Mouse (Mus musculus) kidney, embryonic 16.5 days (tissue): Measurements from ENCODE around the gene Gm13090. TPM values are rescaled to one million over a fixed set of nuclear protein-coding genes. Genes with fewer than 3 reads are reported as not detected.

Experiments used
- ATAC-seq: fragments of 200-750 bp; cut with Nextera tagmentation; 2 replicates; pipeline ENCODE4 v1.8.0; 2017; ENCODE audit warnings: moderate TSS enrichment; ENCODE audit not compliant: low FRiP score, low TSS enrichment
- H3K27ac ChIP-seq: fragments of 300-500 bp; sonication (generic); 2 replicates; pipeline ENCODE4 v1.5.1; 2014; ENCODE audit warnings: low read length
- H3K27me3 ChIP-seq: fragments of 300-500 bp; sonication (generic); 2 replicates; pipeline ENCODE4 v1.6.1; 2014; ENCODE audit warnings: low read length, control low read depth, mixed read lengths; ENCODE audit not compliant: insufficient read depth
- H3K36me3 ChIP-seq: fragments of 300-500 bp; sonication (generic); 2 replicates; pipeline ENCODE4 v1.6.1; 2014; ENCODE audit warnings: low read length, control low read depth, mixed read lengths; ENCODE audit not compliant: insufficient read depth
- H3K4me1 ChIP-seq: fragments of 300-500 bp; sonication (generic); 2 replicates; pipeline ENCODE4 v1.6.1; 2014; ENCODE audit warnings: low read length, control low read depth, mixed read lengths; ENCODE audit not compliant: insufficient read depth
- H3K4me2 ChIP-seq: fragments of 300-500 bp; sonication (generic); replicated peaks from 2 replicates; pipeline ENCODE4 v1.6.1; 2014; ENCODE audit warnings: low read depth, low read length
- H3K4me3 ChIP-seq: fragments of 300-500 bp; sonication (generic); 2 replicates; pipeline ENCODE4 v1.5.1; 2014; ENCODE audit warnings: mild to moderate bottlenecking, low read length
- H3K9ac ChIP-seq: fragments of 300-500 bp; sonication (generic); replicated peaks from 2 replicates; pipeline ENCODE4 v1.6.1; 2014; ENCODE audit warnings: low read length
- H3K9me3 ChIP-seq: fragments of 300-500 bp; sonication (generic); 2 replicates; pipeline ENCODE4 v1.6.1; 2016; ENCODE audit warnings: low read length, control low read depth
- WGBS: fragments of 180-500 bp; shearing (Covaris S2); extraction: QIAGEN DNeasy Blood & Tissue Kit; methylation state at CpG from one replicate; pipeline ENCODE4 v1.1.7; 2014; 5-methylcytosine and 5-hydroxymethylcytosine counted together
- polyA plus RNA-seq: library from polyadenylated mRNA; unstranded; fragments of >200 nt; fragmentation: Nextera tagmentation; extraction: Ambion mirVana; gene quantifications from 2 replicates; pipeline ENCODE4 v1.2.1, GENCODE M21; 2015

Gene Gm13090
- polyA plus RNA-seq, 1 experiment from 2014 or later = not detected

DNA sequence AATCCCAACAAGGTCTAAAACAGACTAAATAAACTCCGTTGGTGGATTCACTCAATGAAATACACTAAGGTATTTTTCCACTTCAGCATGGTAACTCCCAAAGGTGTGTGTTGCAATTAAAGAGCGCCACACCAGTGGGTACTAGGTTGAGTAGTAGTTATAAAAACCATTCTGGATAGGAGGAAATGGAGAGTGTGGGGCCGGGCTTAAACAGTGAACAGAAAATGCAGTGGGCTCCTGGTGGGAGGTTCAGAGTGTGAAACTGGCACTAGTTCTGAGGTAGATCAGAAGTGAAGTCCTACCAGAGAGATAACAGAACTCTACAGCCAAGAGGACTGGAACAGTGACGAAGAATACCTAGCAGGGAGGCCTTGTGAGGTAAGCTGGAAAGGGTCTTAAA lies 30.7 kb upstream of the Gm13090 start:
- ATAC-seq = no peak
- H3K9ac ChIP-seq = peak overlapping the region; percentile 64; the same call in 1 of the 2 replicates
- peaks cover 19% of the 10 kb centered on the region; the same call in 1 of the 2 replicates for H3K36me3 ChIP-seq
- H3K9me3 ChIP-seq = peaks cover 11% of the 10 kb centered on the region
- peak overlapping the region; percentile 91 for H3K4me3 ChIP-seq
- peak overlapping the region; percentile 81 for H3K4me2 ChIP-seq
- H3K27me3 ChIP-seq = no peaks in the 10 kb centered on the region
- H3K27ac ChIP-seq = peak overlapping the region; percentile 79; the same call in 1 of the 2 replicates
- 82% methylated on average over 4 of the region's 4 CpGs for WGBS
- peaks cover 12% of the 10 kb centered on the region for H3K4me1 ChIP-seq

DNA sequence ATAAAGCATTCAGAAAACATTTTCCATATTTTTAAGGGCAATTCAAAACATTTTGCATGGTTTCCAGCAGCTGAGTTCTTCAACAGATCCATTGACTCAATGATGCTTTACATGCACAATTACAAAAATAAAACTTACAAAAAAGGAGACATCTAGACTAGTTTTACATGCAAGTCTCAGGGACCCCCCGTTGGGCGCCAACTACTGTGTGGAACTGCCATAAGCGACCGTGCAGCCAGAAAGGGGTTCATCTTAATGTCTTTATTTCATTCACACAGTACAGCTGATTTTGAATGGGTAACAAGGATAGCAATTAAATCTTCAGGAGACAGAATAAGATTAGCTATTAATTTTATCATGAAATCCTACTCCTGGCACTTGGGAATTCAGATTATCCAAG lies 29.8 kb upstream of the Gm13090 start:
- no peak overlapping the region for H3K9ac ChIP-seq
- no peaks in the 10 kb centered on the region for H3K27me3 ChIP-seq
- H3K4me3 ChIP-seq = no peak overlapping the region
- peaks cover 12% of the 10 kb centered on the region; the same call in 1 of the 2 replicates for H3K36me3 ChIP-seq
- WGBS = 97% methylated on average over 4 of the region's 4 CpGs
- no peak for ATAC-seq
- H3K9me3 ChIP-seq = peaks cover 11% of the 10 kb centered on the region
- peaks cover 10% of the 10 kb centered on the region for H3K4me1 ChIP-seq
- H3K4me2 ChIP-seq = no peak overlapping the region
- H3K27ac ChIP-seq = no peak overlapping the region

DNA sequence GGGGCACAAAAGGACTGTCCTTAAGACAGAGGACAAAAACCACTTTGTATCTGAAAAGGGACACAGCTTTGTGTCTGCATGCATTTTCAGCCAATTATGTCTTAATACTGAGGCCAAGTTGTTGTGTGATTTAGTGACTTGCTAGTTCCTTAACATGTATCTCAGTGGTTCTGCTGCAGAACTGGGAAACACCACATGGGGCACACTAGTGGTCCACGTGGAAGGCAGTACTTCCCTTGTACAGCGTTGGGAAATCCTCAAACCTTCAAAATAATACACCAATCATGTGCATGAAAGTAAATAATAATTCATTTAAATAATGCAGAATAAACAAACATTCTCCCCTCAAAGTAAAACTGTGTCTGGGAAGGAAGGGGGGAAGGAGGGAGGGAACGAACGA lies 20.6 kb upstream of the Gm13090 start:
- H3K27me3 ChIP-seq = no peaks in the 10 kb centered on the region
- no peak for ATAC-seq
- 73% methylated on average over 4 of the region's 4 CpGs for WGBS
- no peak overlapping the region for H3K4me3 ChIP-seq
- no peaks in the 10 kb centered on the region for H3K9me3 ChIP-seq
- no peak overlapping the region for H3K27ac ChIP-seq
- no peak overlapping the region for H3K9ac ChIP-seq
- H3K4me2 ChIP-seq = no peak overlapping the region
- H3K4me1 ChIP-seq = no peaks in the 10 kb centered on the region
- H3K36me3 ChIP-seq = no peaks in the 10 kb centered on the region

DNA sequence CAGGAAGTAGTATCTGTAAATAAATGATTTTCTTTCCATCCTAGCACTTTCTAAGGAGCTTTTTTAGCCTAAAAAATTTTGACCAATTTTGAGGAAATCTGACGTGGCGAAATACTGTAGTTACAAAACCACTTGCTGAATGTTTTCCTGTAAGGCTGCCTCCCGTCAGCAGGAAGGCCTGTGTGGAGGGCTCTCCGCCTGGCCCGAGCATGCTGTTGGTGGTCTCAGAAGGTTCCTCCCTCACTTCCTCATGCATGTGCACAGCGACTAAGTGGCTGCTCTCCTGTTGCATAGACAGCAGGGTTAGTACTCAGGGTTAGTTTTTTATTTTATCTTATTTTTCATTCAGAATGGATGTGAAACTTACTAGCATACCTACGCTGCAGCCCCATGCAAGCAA lies 18.4 kb upstream of the Gm13090 start:
- H3K9me3 ChIP-seq = no peaks in the 10 kb centered on the region
- no peaks in the 10 kb centered on the region for H3K4me1 ChIP-seq
- no peak overlapping the region for H3K4me3 ChIP-seq
- no peak overlapping the region for H3K4me2 ChIP-seq
- H3K36me3 ChIP-seq = no peaks in the 10 kb centered on the region
- no peak overlapping the region for H3K27ac ChIP-seq
- no peaks in the 10 kb centered on the region for H3K27me3 ChIP-seq
- H3K9ac ChIP-seq = no peak overlapping the region
- WGBS = 87% methylated on average over 7 of the region's 7 CpGs
- no peak for ATAC-seq

DNA sequence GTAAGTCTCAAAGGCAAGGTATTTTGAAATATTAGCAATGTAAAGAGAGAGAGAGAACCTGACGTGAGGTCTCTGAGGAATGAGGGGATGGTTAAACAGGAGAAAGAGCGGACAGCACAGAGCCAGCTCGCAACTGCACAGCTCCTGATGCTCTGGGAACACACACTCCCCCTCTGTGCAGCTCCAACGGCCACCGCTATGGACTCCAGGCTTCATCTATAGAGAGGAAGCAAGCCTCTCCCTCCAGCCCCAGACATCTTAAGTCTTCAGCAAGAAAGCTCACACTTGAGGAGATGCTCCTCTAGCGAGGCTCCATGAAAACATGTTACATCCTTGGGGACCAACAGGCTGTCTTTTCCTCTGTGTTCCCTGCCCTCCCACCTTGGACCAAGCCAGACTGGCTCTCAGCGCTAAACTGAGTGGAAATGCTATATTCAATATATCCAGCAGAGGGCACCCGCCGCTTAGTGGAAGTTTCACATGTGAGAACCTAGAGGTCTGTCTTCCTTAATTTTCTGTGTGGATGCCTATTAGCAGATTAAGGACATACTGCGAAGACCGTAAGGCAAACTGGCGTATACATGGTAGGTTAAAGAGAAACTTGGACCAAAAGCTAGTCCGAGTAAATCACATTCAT lies 16.1 kb upstream of the Gm13090 start:
- H3K4me2 ChIP-seq = no peak overlapping the region
- H3K9me3 ChIP-seq = no peaks in the 10 kb centered on the region
- H3K4me3 ChIP-seq = no peak overlapping the region
- H3K36me3 ChIP-seq = no peaks in the 10 kb centered on the region
- 55% methylated on average over 13 of the region's 13 CpGs for WGBS
- H3K27me3 ChIP-seq = no peaks in the 10 kb centered on the region
- no peaks in the 10 kb centered on the region for H3K4me1 ChIP-seq
- no peak overlapping the region for H3K27ac ChIP-seq
- no peak overlapping the region for H3K9ac ChIP-seq
- ATAC-seq = peak; percentile 61; the same call in 1 of the 2 replicates

DNA sequence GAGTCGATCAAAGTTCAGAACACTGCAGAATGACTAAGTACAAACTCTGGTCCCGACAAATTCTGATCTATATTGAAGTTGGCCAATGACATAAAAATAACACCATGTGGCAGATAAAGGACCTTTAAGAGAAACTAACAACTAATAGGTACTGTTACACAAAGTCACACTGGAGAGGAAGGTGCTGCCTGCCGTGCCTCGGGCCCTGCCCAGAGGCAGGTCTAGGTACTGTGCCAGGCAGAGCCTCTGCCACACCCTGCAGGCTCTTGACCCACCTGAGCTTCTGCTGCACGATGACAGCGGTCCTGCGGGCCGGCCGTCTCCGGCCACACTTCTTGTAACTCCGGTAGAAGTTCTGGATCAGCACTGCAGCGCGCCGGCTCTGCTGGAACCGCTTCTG lies 14.6 kb upstream of the Gm13090 start:
- no peak for ATAC-seq
- Histone ChIP-seq H3K4me3 (no peak overlapping the region), H3K9me3 (no peaks in the 10 kb centered on the region), H3K27ac (no peak overlapping the region), H3K9ac (no peak overlapping the region), H3K36me3 (peaks cover 5% of the 10 kb centered on the region; the same call in 1 of the 2 replicates), H3K4me1 (no peaks in the 10 kb centered on the region), H3K27me3 (no peaks in the 10 kb centered on the region), H3K4me2 (no peak overlapping the region)
- 96% methylated on average over 15 of the region's 15 CpGs for WGBS

DNA sequence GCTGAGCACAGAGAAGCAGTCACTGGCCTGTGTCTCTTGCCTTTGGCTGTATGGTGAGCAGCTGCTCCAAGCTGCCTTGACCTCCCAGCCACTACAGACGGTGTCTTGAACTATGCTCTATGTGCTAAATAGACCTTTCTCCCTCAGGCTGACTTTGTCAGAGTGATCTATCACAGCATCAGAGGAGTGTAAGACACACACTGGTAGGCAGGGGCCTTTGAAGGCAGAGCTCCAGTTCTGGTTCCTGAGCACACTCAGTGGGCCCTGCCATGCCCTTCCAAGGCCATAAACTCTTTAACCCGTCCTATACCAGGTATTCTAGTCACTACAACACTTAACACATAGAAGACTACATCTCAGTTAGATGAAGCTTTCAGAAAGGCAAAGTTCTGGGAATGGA lies 8.0 kb upstream of the Gm13090 start:
- 0 out of 2 replicates have a peak, but pooled peaks cover 5% of the 10 kb centered on the region for H3K4me1 ChIP-seq
- no peaks in the 10 kb centered on the region for H3K9me3 ChIP-seq
- WGBS = 46% methylated on average over 2 of the region's 2 CpGs
- H3K4me2 ChIP-seq = no peak overlapping the region
- 0 out of 2 replicates have a peak overlapping the region, but pooled peaks have one; percentile 21 for H3K27ac ChIP-seq
- ATAC-seq = peak; percentile 70
- no peak overlapping the region for H3K9ac ChIP-seq
- H3K27me3 ChIP-seq = no peaks in the 10 kb centered on the region
- H3K36me3 ChIP-seq = peaks cover 5% of the 10 kb centered on the region
- H3K4me3 ChIP-seq = no peak overlapping the region

DNA sequence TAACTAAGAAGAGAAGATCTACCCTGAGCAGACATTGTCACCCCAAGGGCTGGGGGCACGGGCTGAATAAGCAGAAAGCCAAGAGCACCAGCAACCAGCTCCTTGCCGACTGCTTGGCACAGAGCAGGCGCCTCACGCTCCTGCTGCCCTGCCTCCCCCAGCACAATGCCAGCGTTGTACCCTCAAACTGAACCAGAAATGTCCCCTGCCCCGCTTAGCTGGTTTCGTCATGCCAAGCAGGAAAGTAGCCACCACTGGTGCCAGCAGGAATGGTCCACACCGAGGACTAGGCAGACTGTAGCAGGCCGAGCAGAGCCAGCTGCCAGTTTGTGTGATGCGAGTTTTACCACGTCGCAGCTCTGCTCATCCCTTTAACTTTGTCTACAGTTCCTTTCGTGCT lies 7.4 kb upstream of the Gm13090 start:
- peaks cover 5% of the 10 kb centered on the region for H3K36me3 ChIP-seq
- no peak overlapping the region for H3K27ac ChIP-seq
- 0 out of 2 replicates have a peak, but pooled peaks cover 5% of the 10 kb centered on the region for H3K4me1 ChIP-seq
- ATAC-seq = no peak
- H3K9ac ChIP-seq = no peak overlapping the region
- no peaks in the 10 kb centered on the region for H3K27me3 ChIP-seq
- no peak overlapping the region for H3K4me2 ChIP-seq
- no peak overlapping the region for H3K4me3 ChIP-seq
- 87% methylated on average over 13 of the region's 13 CpGs for WGBS
- no peaks in the 10 kb centered on the region for H3K9me3 ChIP-seq

DNA sequence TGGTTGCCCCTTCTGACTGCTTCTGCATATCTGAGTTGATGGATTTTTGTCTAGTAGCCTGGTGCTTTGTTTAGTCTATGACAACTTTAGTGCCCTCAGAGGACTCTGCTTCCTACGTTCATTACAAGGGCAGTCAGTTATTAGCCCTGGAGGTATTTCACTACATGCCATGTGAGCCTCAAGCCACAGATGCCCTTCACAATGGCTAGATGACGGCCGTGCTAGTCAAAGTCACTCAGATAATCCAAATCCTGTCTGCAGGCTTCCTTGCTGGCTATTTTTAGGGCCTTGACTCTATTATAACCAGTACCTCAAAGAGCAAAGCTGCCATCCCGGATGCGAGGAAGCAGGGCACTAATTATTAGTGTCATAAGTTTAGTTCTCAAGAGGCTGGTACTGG lies 6.3 kb upstream of the Gm13090 start:
- Histone ChIP-seq H3K4me1 (0 out of 2 replicates have a peak, but pooled peaks cover 5% of the 10 kb centered on the region), H3K4me3 (no peak overlapping the region), H3K9me3 (no peaks in the 10 kb centered on the region), H3K36me3 (peaks cover 8% of the 10 kb centered on the region), H3K4me2 (no peak overlapping the region), H3K9ac (no peak overlapping the region), H3K27me3 (no peaks in the 10 kb centered on the region), H3K27ac (no peak overlapping the region)
- ATAC-seq = no peak
- WGBS = 73% methylated on average over 5 of the region's 5 CpGs

DNA sequence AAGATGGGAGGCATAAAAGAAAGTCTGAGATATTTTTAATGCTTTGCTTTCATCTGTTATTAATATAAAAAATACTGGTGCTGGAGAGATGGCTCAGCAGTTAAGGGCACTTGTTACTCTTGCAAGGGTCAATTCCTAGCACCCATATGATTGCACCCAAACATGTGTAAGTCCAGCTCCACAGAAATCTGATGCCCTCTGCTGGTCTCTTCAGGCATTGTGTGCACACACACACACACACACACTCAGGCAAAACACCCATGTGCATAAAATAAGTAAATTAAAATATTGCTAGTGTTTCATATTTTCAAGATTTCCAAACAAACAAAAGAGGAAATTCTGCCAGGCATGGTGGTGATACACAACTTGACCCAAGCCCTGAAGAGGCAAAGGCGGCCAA lies 2.0 kb upstream of the Gm13090 start:
- no peak overlapping the region for H3K27ac ChIP-seq
- 100% methylated on average over 1 of the region's 1 CpGs for WGBS

More for the DNA sequence above, 2.0 kb upstream of the Gm13090 start:
- no peak overlapping the region for H3K9ac ChIP-seq
- no peak overlapping the region for H3K4me2 ChIP-seq
- no peaks in the 10 kb centered on the region for H3K27me3 ChIP-seq
- ATAC-seq = no peak
- peaks cover 7% of the 10 kb centered on the region for H3K4me1 ChIP-seq
- H3K36me3 ChIP-seq = peaks cover 4% of the 10 kb centered on the region; the same call in 1 of the 2 replicates
- no peak overlapping the region for H3K4me3 ChIP-seq
- no peaks in the 10 kb centered on the region for H3K9me3 ChIP-seq
